Mouse (Mus musculus) kidney, adult 8-10 months (tissue): ENCODE measurements around the gene Slc17a3.
A peak's percentile ranks its signal among the peaks of the same experiment; 100 is the strongest.

Experiments used
- DNase-seq, 2 experiments: peaks; one replicate each; pipeline ENCODE4 v3.0.0; 2022

Gene Slc17a3

DNA sequence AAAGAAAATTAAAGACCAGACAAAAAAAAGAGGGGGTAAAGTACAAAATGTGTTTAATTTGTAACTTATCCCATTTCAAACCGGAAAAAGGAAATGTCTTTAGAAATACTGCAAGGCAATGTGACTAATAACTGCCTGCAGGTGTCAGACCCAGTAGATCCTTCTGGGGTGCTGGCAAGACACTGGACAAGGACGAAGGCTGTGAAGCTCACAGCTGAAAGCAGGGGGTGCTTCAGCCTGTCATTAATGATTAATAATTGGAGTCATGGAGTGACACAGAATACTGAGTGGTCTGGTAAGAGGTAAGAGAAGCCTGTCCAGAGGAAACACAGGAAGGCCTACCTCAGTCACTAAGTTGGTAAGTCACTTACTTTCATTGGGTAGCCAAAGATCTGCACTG lies at the start of gene Slc17a3:
Slc17a3 (plus strand) TSS at position 127 of the 400 bp plus-strand sequence.
- DNase-seq, result peak; percentile 80 to 85

DNA sequence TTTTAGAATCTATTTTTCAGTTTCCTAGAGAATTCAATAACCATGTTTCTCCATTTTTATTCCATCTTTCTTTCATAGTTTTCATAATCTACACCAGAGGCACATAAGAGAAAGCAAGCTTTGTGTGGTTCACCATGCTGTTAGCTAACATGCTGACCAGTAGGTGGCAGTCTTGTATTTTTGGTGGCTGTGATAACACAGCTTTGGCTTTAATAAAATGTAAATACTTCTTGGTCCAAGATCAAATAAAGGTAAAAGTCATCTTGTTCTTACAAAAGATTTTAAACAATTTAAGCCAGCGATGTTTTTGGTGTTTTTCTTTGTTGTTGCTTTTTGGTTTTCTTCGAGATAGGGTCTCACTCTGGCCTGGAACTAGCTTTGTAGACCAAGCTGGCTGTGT lies 46.7 kb upstream of the Slc17a3 start:
- peak; percentile 20 to 25 for DNase-seq

DNA sequence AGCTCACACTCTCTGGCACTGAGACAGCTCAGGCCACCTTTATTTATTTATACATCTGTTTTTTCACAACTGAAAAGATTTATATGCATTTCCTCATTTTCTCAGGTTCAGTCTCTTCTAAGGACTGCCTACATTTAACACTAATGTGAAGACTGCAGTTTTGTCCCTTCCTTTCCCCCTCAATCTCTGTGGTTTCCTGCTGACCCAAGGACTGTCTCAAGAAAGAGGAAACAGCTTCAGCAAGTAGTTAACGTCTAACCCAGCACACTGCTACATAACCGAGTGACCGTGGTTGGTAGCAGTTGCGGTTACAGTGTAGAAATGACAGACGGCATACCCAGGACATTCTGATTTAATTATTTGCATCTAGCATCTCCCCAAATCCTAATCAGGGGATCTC lies 39.8 kb upstream of the Slc17a3 start:
- no peak for DNase-seq

DNA sequence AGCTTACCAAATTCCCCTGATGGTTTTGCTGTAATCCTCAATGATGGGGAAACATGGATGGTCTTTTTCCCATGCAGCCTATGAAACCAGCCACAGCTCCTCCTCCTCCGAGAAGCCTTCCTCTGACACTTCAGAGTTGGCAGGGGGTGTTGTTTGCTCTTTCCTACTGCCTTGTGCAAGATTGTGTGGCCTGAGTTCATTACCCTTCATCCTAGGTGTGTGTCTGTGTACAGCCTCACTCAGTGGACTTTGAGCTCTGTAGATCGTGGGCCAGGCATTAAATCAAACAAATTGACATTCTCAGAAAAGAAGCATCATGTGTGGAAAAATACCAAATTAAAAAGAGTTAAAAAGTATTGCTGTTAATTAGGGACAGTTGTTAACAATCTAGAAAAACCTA lies 34.7 kb upstream of the Slc17a3 start:
- no peak for DNase-seq

DNA sequence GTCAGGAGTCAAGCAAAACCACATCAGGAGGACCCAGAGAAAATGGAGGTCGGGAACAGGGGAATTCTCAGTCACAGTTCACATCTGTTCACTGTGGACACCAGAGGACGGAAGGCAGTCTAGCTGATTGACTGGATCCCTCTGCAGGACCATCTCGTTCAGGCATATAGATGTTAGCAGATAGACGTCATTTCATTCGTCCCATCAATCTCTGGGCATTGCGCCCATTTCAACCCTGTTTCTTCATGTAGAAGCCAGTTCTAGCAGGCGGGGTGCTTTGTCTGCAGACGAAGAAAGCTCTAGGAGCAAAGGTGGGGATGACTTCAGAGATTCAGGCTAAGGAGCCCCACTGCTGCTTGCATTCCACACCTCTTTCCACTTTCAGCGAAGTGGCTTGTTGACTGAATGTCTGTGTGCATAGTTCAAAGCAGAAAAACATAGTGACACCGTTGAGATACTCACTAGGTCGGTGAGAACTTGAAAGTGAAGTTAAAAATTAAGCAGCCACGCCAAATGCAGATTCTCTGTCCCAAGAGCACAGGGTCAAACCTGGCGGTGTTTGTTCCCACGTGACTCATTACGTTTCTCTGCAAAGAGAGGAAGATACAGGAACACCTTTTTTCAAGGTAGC lies 32.7 kb upstream of the Slc17a3 start, which contains the start of gene Slc17a2:
Slc17a2 (plus strand) TSS at position 572 of the 631 bp plus-strand sequence.
- peak; percentile 6 to 55 for DNase-seq

DNA sequence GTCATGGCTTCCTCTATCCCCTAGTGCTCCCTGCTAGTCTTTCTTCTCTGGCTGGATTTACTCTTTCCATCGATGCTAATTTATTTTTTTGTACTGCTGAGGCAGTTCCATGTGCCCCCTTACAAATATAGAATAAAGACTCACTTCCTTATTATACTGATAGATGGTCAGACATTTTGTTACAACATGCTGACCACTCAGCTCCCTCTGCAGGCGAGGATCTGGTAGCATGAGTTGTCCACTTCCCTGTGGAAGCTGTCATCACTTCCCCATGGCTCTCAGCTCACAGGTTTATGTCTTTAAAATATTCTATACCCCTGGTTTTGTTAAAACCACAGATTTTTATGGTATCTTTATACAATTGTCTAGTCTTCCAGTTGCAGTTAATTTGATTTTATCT lies 23.1 kb upstream of the Slc17a3 start:
- no peak for DNase-seq

DNA sequence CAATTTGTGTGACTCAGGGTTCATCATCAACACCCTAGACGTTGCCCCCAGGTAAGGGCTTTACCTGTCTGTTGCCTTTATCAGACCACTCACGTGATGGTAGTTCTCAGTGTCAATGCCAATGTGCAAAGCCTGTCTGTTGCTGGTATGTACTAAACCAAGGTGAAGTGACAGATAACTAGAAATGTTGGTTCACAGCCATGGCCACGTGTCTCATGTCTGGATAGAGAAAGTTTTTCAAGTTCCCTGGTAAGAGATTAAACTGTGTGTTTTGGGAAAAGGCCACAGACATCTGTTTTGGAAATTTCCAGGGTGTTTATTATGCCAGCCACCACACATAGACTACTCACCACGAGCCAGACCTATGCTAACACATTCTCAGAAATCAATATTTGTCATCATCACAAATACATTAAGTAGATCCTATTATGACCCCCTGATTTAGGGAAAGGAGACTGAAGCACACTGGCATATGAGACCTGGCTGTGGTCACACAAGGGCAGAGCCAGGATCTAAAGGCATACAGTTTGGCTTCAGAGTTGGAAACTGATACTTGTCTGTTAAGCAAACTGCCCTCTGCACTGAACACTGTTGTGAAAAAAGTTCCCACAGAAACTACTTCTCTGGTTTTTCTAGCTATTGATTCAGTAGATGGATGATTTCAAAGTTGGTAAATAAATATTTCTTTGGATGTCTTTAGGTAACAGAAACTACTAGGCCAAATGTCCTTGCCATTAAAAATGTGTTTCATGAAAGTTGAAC lies 18.9 kb upstream of the Slc17a3 start:
- peak in 1 of 2 experiments; percentile 30 for DNase-seq

DNA sequence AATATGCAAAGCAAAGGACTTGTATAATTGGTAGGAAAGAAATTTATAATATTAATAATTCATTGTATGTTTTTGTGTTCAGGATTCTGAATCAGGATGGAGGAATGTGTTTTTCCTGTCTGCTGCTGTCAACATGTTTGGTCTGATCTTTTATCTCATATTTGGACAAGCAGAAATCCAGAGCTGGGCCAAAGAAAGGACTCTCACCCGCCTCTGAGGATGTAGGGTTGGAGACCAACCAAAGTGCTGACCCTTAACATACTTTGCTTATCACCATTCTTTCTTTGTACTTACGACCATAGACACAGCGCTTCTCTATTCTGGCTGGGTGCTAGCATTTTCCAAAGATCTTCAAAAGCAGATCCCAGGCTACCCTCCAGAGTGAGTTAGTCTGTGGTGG lies 17.0 kb upstream of the Slc17a3 start:
- DNase-seq, result no peak

DNA sequence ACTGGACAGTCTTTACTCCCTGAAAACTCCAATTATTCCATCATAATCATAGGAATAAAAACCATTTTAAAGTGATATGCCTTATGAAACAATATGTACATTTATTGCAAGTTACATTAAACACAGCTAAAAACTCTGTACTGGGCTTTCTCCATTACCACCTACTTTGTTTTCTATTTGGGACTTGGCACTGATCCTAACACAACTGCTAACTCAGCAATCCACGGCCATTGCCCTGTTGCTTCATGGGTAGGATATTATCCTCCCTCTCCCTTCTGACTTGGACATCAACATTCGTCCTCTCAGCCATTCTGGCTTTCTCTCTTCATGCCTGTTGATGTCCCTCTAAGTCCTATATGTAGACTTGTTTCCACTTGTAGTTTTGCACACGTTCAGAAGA lies 12.6 kb upstream of the Slc17a3 start:
- DNase-seq, result no peak

DNA sequence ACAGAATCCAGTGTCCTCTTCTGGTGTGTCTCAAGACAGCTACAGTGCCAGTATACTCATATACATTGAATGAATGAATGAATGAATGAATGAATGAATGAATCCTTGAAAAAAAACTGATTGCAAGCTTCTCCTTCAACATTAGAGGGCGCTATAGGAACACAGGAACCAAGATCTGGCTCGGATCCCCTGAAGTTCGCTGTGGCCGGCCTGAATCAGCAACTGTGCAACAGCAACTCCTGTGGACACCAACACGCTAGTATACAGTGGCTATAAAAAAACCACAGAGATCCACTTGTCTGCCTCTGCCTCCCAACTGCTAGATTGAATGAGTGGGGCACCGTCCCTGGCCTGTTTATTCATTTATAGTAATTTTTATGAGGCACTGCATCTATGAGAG lies 6.2 kb upstream of the Slc17a3 start:
- peak; percentile 26 to 50 for DNase-seq

DNA sequence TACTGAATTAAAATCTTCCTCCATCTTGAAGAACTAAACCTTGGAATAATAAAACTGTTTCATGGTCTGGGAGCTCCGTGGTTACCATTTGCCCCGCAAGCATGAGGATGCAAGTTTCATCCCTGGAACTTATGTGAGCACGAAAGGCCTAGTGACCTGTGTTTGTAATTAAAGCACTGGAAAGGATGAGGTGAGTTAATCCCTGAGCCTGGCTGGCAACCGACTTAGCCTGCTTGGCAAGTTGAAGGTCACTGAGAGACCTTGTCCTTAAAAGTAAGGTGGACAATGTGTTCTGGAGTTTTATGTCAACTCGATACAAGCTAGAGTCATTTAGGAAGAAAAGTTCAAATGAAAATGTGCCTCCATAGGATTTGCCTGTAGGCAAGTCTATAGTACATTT lies 4.4 kb upstream of the Slc17a3 start:
- peak; percentile 53 to 61 for DNase-seq

DNA sequence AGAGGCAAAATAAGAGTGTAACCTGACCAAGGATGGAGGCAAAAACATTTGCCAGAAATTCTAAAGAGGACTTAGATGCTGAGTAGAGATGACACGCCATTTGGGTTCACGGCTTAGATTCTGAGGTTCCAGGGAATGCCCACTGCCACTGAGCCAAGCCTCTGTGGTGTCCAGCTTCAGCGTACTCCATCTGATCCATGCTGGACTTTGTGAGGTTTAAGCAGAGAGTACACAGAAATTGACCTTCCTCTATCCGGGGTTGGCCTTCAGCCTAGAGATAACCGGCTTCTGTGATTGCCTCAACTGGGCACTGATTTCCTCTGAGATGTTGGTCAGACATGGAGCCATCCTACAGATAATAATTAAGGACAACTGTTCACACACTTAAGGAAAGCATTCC lies 2.6 kb upstream of the Slc17a3 start:
- DNase-seq, result peak; percentile 22 to 36

DNA sequence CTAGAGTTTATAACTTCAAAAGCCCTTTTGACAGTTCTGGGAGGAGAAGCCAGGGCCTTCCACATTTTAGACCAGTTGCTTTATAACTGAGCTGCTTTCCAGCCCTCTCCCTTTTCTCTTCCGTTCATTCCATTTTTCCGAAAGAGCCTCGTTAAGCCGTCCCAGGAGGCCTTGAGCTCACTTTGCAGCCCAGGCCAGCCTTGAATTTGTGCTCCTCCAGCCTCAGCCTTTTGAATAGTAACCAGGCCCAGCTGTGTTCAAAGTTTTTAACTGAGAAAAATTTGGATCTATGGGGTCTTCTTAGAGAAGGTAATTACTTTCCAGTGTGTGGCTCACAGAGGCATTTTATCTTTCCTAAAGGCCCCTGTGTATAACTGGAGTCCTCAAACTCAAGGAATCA lies 6.6 kb downstream of the Slc17a3 start:
- DNase-seq, result no peak

DNA sequence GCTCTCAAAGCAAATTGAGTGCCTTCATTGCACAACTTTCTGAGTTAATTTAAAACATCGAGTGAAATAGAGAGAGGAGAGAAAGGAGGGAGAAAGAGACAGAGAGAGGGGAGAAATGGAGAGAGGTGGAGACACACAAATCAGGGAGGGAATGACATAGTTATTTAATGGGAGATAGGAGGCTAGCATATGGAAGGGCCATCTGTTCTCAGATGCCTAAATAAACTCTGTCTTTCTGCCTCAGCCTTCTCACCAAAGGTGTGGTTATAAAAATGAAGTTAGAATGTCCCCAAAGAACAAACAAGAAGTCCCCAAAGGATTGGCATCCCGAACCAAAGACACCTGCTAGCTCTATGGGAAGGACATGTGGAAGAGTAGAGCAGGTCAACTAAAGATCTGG lies 10.1 kb downstream of the Slc17a3 start:
- no peak for DNase-seq

DNA sequence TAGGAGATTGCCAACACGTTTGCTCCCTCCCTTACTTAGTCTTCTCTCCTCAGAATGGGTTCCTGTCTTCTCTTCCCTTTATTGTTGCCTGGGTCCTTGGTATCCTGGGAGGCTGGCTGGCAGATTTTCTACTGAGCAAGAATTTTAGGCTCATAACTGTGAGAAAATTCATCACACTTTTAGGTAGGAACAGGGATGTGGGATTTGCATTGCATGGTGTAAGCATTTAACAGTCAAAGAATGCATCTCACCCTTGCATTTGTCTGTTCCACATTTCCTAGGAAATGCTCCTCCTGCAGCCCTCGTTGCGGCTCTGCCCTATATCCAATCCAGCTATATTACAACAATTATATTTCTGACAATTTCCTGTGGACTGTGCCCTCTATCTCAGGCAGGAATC lies 17.2 kb downstream of the Slc17a3 start:
- no peak for DNase-seq

DNA sequence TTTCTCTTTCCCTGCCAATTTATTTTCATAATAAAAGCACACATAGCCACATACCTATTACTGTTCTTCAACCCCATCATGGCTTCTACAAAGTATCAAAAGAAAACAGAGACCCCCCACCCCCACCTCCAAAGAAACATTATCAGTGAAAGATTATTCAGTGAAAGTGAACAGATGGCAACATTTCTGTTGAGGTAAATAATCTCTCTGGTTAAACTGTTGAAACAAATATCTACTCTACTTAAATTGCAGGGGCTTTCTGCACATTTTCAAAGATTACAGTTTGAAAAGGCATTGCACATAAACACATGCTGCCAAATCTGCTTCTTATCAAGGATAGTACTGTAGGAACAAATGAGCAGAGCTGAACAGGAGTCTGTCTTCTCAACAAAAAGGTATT lies 22.6 kb downstream of the Slc17a3 start:
- DNase-seq, result no peak

DNA sequence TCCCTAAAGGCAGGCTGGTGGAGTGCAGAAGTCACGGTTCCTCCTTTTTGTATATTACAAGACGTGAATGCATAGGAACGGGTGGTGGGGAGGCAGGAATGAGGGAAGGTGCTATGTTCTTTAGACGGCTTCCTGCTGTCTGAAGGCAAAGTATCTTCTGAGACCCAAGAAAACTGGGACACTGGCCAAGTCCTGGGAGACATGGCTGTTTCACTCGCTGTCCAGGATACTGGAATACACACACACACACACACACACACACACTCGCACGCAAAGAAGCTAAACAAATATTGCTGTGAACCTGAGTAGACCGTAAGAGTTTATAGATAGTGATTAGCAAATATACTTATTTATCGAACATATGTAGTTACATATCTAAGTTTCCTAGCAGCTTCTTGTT lies 25.5 kb downstream of the Slc17a3 start:
- peak in 1 of 2 experiments; percentile 46 for DNase-seq

DNA sequence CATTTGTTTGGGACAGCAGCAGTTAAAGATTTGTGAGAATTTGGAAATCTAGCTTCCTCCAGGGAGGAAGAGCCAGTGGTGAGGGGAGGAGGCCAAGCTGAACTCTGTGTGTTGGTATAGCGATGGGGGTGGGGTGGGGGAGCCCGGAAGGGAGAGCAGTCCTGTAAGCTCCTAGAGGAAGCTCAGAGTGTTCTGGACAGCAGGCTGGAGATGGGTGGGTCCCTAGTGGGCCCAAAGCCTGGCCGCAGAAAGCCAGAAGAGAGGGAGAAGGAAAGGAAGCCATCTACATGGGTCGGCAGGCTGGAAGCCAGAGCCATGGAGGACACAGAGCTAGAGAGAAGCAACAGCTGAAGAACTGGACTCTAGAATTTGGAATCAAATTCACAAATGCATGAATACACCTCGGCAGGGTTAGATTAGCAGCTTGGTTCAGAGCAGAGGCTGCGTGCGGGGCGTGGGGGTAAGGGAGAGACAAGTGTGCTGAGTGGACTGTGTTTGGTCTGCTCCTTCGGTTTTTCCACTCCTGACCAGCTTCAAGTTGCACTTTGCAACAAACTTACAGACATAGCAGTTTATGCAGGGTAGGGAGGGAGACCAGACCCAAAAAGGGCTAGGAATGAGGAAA lies 27.0 kb downstream of the Slc17a3 start:
- DNase-seq, result no peak

DNA sequence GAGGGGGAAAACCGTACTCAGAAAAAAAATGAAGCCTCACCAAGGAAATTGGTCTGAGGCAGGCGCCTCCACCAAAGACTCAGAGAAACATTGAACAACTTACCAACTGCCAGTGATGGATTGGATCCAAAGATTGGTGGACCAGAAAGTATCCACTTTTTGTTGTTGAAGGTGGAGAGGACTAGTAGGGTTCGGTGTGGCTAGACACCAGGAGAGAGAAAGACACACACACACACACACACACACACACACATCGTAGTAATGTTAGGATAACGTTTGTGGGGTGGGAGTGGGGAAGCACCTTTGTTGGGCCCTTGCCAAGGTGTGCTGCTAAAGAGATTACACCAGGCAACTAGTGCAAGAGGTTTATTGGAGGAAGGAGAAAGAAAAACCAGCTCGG lies 27.8 kb downstream of the Slc17a3 start:
- peak; percentile 64 to 76 for DNase-seq

DNA sequence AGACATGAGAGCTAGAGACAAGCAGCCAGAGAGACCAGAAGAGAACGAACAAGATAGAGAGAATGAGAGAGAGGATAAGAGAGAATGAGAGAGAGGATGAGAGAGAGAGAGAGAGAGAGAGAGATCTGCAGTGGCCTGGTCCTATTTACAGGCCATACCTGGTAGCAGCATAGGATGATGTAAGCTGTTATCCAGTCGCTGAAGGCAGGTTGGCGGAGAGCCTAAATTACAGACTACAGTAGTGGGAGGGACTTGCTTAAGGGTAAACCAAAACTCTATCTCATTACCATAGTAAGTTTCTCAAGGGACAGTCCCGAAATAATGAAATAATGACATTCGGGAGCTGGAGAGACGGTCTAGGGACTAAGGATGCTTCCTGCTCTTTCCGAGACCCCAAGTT lies 28.2 kb downstream of the Slc17a3 start, which contains the start of gene Slc17a1:
Slc17a1 (plus strand) TSS at position 346 of the 400 bp plus-strand sequence.
- DNase-seq, result peak; percentile 62 to 68

DNA sequence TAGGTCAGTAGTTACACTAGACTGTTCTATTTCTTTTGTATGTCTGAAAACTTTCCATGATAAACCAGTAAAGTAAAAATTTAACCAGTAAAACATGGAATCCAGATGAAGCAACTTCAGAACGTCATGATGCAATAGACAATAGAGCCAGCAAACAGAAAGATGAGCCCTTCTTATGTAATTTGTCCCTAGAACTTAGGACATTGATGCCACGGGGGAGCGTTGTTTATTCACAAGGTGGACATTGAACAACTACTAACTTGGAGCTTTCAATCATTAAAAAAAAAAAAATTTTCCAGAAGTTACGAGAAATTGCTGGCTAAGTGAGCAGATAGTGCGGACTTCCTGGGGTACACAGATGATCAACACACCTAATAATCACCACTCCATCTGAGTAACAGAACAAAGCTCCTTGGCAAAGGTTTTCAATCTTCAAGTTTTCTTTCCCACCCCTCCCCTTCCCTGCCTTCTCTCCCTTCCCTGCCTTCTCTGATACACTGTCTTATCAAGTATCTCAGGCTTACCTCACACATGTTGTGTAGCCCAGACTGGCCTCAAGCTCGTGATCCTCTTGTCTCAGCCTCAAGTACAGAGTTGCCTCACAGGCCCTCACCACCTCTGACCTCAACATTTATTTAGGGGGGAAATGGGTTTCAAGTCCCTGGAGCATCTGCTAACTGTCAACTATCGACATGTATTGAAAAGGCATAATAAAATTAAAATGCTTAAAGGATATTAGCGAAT lies 29.7 kb downstream of the Slc17a3 start:
- peak; percentile 66 to 84 for DNase-seq

DNA sequence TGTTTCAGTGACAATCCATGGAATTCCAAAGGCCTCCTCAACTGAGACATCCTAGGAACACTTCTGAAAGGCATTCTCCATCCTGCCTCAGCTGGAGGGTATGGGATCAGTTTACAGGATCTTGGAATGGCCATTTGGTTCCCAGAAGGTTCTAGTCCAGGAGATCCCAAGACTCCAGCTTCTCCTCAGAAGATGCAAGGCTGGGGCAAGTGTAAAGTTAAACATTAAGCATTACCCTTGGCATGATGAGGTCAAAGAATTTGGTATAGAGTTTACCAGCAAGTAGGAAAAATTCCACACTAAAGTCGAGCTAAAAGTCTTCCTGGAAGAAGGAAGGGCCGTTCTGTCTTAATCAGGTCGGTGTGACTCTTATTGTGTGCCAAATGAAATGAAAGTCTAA lies 30.8 kb downstream of the Slc17a3 start:
- DNase-seq, result peak; percentile 56 to 83

DNA sequence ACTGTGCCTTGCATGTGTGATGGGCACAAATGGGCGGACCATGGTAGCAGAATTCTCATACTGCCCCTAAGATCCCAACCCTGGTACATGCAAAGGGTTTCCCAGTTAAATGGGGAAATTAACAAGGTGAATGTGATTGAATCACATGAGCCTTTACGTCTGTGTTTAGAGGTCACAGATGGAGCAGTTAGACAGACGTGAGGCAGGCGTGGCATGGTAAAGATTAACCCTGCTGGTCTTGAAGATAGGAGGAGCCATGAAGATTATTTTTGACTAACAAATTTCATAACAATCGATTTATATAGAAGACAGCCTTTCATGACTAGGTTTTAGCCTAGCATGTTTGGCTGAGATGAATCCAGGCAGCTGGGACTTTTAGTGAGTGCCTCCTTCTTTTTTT lies 33.9 kb downstream of the Slc17a3 start:
- DNase-seq, result peak; percentile 41 to 57
